In genomic region chr12:73814897-73815296, GRCm38 (mm10) we compare ENCODE assay signal across 21 mouse cellular contexts.
"Had no signal": no experiment of that assay in that cellular context is flagged by ENCODE, and none has a peak within 500 bp of the region (broad histone marks: within the 10 kb centered on the region; RNA-seq: fewer than 3 reads in every experiment).

No protein-coding gene starts in this region.

- H3K27ac ChIP-seq: gastrocnemius, adult 2 months; heart, adult 2 months; hindbrain, embryonic 13.5 days; hindbrain, embryonic 15.5 days; hindbrain, postnatal 0 days; layer of hippocampus, adult 2 months; left cerebral cortex, adult 2 months; limb, embryonic 10.5 days; limb, embryonic 12.5 days; liver, embryonic 13.5 days had no signal

- DNase-seq: gastrocnemius, adult 2 months; gastrocnemius, postnatal 10 days; gastrocnemius, postnatal 25 days; heart, adult 2 months; heart, postnatal 14 days; heart, postnatal 36 days; kidney, adult 18-20 months; kidney, adult 8-10 months; kidney, postnatal 10 days; kidney, postnatal 25 days; kidney, postnatal 4 days; liver; liver, embryonic 13.5 days had no signal

- H3K9me3 ChIP-seq: heart, embryonic 12.5 days; hindbrain, embryonic 13.5 days; hindbrain, embryonic 15.5 days; limb, embryonic 10.5 days; limb, embryonic 12.5 days; liver, embryonic 13.5 days had no signal

- H3K36me3 ChIP-seq: heart, embryonic 12.5 days; hindbrain, embryonic 13.5 days; hindbrain, embryonic 15.5 days; limb, embryonic 10.5 days; limb, embryonic 12.5 days; liver, embryonic 13.5 days had no signal

- H3K27me3 ChIP-seq: heart, embryonic 12.5 days; hindbrain, embryonic 13.5 days; hindbrain, embryonic 15.5 days; limb, embryonic 12.5 days; liver, embryonic 13.5 days had no signal

- H3K4me3 ChIP-seq: gastrocnemius, adult 2 months; heart, adult 2 months; heart, embryonic 12.5 days; hindbrain, embryonic 13.5 days; hindbrain, embryonic 15.5 days; layer of hippocampus, adult 2 months; left cerebral cortex, adult 2 months; limb, embryonic 10.5 days; limb, embryonic 12.5 days; liver, embryonic 13.5 days had no signal

- H3K4me1 ChIP-seq: liver, embryonic 13.5 days had no signal
